Mouse (Mus musculus) ovary, postnatal 36 days (tissue): ENCODE data around the gene Skil.
A peak's percentile ranks its signal among the peaks of the same experiment; 100 is the strongest.

Experiments
- DNase-seq: peaks from one replicate; pipeline ENCODE4 v3.0.0; 2022; ENCODE audit warnings: low spot score, mixed read lengths

The Skil gene

GRCm38 (mm10) chr3:31083507-31084245 is 11.2 kb upstream of the Skil start:
- DNase-seq = peak; percentile 19

- no peak for DNase-seq
Observed at GRCm38 (mm10) chr3:31085000-31085399, 9.9 kb upstream of the Skil start.

- DNase-seq = no peak
Observed at GRCm38 (mm10) chr3:31088789-31089775, 5.8 kb upstream of the Skil start.

GRCm38 (mm10) chr3:31089956-31090355 is 4.9 kb upstream of the Skil start:
- DNase-seq = no peak

GRCm38 (mm10) chr3:31093196-31093595 is 1.7 kb upstream of the Skil start:
- no peak for DNase-seq

GRCm38 (mm10) chr3:31093627-31094351 is 1.1 kb upstream of the Skil start:
- DNase-seq = peak; percentile 72

GRCm38 (mm10) chr3:31095179-31095490 is 277 bp downstream of the Skil start:
- DNase-seq = no peak

GRCm38 (mm10) chr3:31095491-31096154 is 765 bp downstream of the Skil start:
- peak; percentile 59 for DNase-seq

GRCm38 (mm10) chr3:31096155-31097101 is 1.6 kb downstream of the Skil start:
- no peak for DNase-seq

GRCm38 (mm10) chr3:31097102-31097720 is 2.4 kb downstream of the Skil start:
- DNase-seq = no peak

- DNase-seq = no peak
Observed at GRCm38 (mm10) chr3:31097976-31098375, 3.1 kb downstream of the Skil start.

- no peak for DNase-seq
Observed at GRCm38 (mm10) chr3:31098556-31098955, 3.7 kb downstream of the Skil start.

GRCm38 (mm10) chr3:31100026-31100425 is 5.2 kb downstream of the Skil start:
- no peak for DNase-seq

- no peak for DNase-seq
Observed at GRCm38 (mm10) chr3:31100802-31101201, 5.9 kb downstream of the Skil start.

- no peak for DNase-seq
Observed at GRCm38 (mm10) chr3:31104936-31105335, 10.1 kb downstream of the Skil start.

GRCm38 (mm10) chr3:31106597-31106996 is 11.7 kb downstream of the Skil start:
- DNase-seq = no peak

- DNase-seq = no peak
Observed at GRCm38 (mm10) chr3:31107674-31108073, 12.8 kb downstream of the Skil start.

GRCm38 (mm10) chr3:31109108-31109507 is 14.2 kb downstream of the Skil start:
- no peak for DNase-seq

- no peak for DNase-seq
Observed at GRCm38 (mm10) chr3:31123098-31123497, 28.2 kb downstream of the Skil start.

GRCm38 (mm10) chr3:31126303-31126702 is 31.4 kb downstream of the Skil start:
- no peak for DNase-seq
